Mouse (Mus musculus) testis, adult 2 months (tissue): Measurements from ENCODE around the gene Sdhb.

Experiments used
- CTCF ChIP-seq: fragments of 200-500 bp; IDR thresholded peaks from 2 replicates; pipeline ENCODE4 v1.5.1; 2012; ENCODE audit warnings: low read depth, mild to moderate bottlenecking, inconsistent platforms, low read length, moderate library complexity; ENCODE audit not compliant: control insufficient read depth, insufficient read depth, insufficient replicate concordance
- POLR2A ChIP-seq: fragments of 200-500 bp; IDR thresholded peaks from 2 replicates; pipeline ENCODE4 v1.6.1; 2012; ENCODE audit warnings: low read depth, mild to moderate bottlenecking, inconsistent platforms, low read length, moderate library complexity; ENCODE audit not compliant: control insufficient read depth

- TF ChIP-seq CTCF (no peak), POLR2A (no peak)
Observed at GRCm38 (mm10) chr4:140944356-140944755, 16.6 kb upstream of the Sdhb start.
